Mouse (Mus musculus) cerebellum, postnatal 10 days (tissue): ENCODE data around the gene Ppl.

Source experiments
- DNase-seq, 2 experiments: peaks; one replicate each; pipeline ENCODE4 v3.0.0; 2021; ENCODE audit warnings: mixed read lengths in 2 of 2

Gene Ppl

GRCm38 (mm10) chr16:5123476-5123875 lies 8.7 kb downstream of the Ppl start:
- DNase-seq, result no peak

- no peak for DNase-seq
These were observed 12.4 kb downstream of the Ppl start for GRCm38 (mm10) chr16:5119845-5120244.

GRCm38 (mm10) chr16:5119385-5119784 lies 12.8 kb downstream of the Ppl start:
- DNase-seq, result no peak

GRCm38 (mm10) chr16:5113582-5113981 lies 18.6 kb downstream of the Ppl start:
- DNase-seq, result no peak

GRCm38 (mm10) chr16:5113002-5113550 lies 19.1 kb downstream of the Ppl start:
- peak; percentile 47 for DNase-seq

- no peak for DNase-seq
These were observed 21.2 kb downstream of the Ppl start for GRCm38 (mm10) chr16:5111021-5111420.

- no peak for DNase-seq
These were observed 22.3 kb downstream of the Ppl start for GRCm38 (mm10) chr16:5109877-5110276.

GRCm38 (mm10) chr16:5101000-5101399 lies 31.2 kb downstream of the Ppl start:
- peak; percentile 90 for DNase-seq

- DNase-seq, result no peak
These were observed 35.7 kb downstream of the Ppl start for GRCm38 (mm10) chr16:5096504-5096903.

- DNase-seq, result no peak
These were observed 38.9 kb downstream of the Ppl start for GRCm38 (mm10) chr16:5093285-5093684.

- no peak for DNase-seq
These were observed 43.2 kb downstream of the Ppl start for GRCm38 (mm10) chr16:5089021-5089420.

- no peak for DNase-seq
These were observed 46.0 kb downstream of the Ppl start for GRCm38 (mm10) chr16:5086179-5086578.

- DNase-seq, result no peak
These were observed 47.0 kb downstream of the Ppl start for GRCm38 (mm10) chr16:5085196-5085595.

GRCm38 (mm10) chr16:5074341-5074740 lies 57.9 kb downstream of the Ppl start:
- no peak for DNase-seq

- no peak for DNase-seq
These were observed 60.2 kb downstream of the Ppl start for GRCm38 (mm10) chr16:5071974-5072373.

GRCm38 (mm10) chr16:5070321-5070720 lies 61.9 kb downstream of the Ppl start:
- peak; percentile 32 to 42 for DNase-seq

GRCm38 (mm10) chr16:5063472-5063871 lies 68.7 kb downstream of the Ppl start:
- no peak for DNase-seq

- DNase-seq, result peak; percentile 36 to 42
These were observed 74.1 kb downstream of the Ppl start for GRCm38 (mm10) chr16:5058114-5058513.

GRCm38 (mm10) chr16:5050251-5051110 lies 81.7 kb downstream of the Ppl start:
- DNase-seq, result peak; percentile 87 to 88

- DNase-seq, result peak; percentile 99 to 100
These were observed 82.4 kb downstream of the Ppl start, which contains the start of the genes Glyr1 and Ubn1 for GRCm38 (mm10) chr16:5049774-5050234. TSS of gene Glyr1 (minus strand) at chr16:5049863. TSS of gene Ubn1 (plus strand) at chr16:5050057.

GRCm38 (mm10) chr16:5049182-5049773 lies 82.9 kb downstream of the Ppl start:
- no peak for DNase-seq

GRCm38 (mm10) chr16:5045322-5045721 lies 86.9 kb downstream of the Ppl start:
- no peak for DNase-seq

- DNase-seq, result no peak
These were observed 95.5 kb downstream of the Ppl start for GRCm38 (mm10) chr16:5036649-5037234.
